Mouse (Mus musculus): ENCODE measurements at regions not wholly inside any gene's neighbourhood (a gene's known extent, or its start where the extent isn't known, plus 50 kb on each side); places are given as distances from the start of the nearest gene placed in this dataset.

- TF ChIP-seq CTCF (IDR thresholded peaks at IDR 0.05; ENCODE audit: borderline replicate concordance, insufficient read depth, low read length) (no peak), POLR2A (IDR thresholded peaks at IDR 0.05; ENCODE audit: low read depth, low read length) (no peak)
- H3K4me3 ChIP-seq (ENCODE audit: insufficient read depth, low read length) = no peak overlapping the region
- H3K27ac ChIP-seq (ENCODE audit: insufficient read depth, low read length) = no peak overlapping the region
- H3K4me1 ChIP-seq (ENCODE audit: control insufficient read depth, insufficient read depth, low read length) = no peaks in the 10 kb centered on the region
These were observed 645.4 kb downstream of the Insc start for GRCm38 (mm10) chr7:115388874-115389273.

- Histone ChIP-seq H3K27ac (ENCODE audit: insufficient read depth, low read length) (no peak overlapping the region), H3K4me1 (ENCODE audit: control insufficient read depth, insufficient read depth, low read length) (no peaks in the 10 kb centered on the region), H3K4me3 (ENCODE audit: insufficient read depth, low read length) (no peak overlapping the region)
- TF ChIP-seq POLR2A (IDR thresholded peaks at IDR 0.05; ENCODE audit: low read depth, low read length) = no peak
- TF ChIP-seq CTCF (IDR thresholded peaks at IDR 0.05; ENCODE audit: borderline replicate concordance, insufficient read depth, low read length) = no peak
These were observed 646.1 kb downstream of the Sox6 start for GRCm38 (mm10) chr7:115392520-115392919.

- TF ChIP-seq CTCF (IDR thresholded peaks at IDR 0.05; ENCODE audit: borderline replicate concordance, insufficient read depth, low read length) (no peak), POLR2A (IDR thresholded peaks at IDR 0.05; ENCODE audit: low read depth, low read length) (no peak)
- Histone ChIP-seq H3K4me3 (ENCODE audit: insufficient read depth, low read length) (no peak overlapping the region), H3K4me1 (ENCODE audit: control insufficient read depth, insufficient read depth, low read length) (no peaks in the 10 kb centered on the region), H3K27ac (ENCODE audit: insufficient read depth, low read length) (no peak overlapping the region)
These were observed 640.4 kb downstream of the Sox6 start for GRCm38 (mm10) chr7:115398202-115398601.

- no peak for TF ChIP-seq CTCF (IDR thresholded peaks at IDR 0.05; ENCODE audit: borderline replicate concordance, insufficient read depth, low read length)
- no peak for TF ChIP-seq POLR2A (IDR thresholded peaks at IDR 0.05; ENCODE audit: low read depth, low read length)
- no peak overlapping the region for H3K4me3 ChIP-seq (ENCODE audit: insufficient read depth, low read length)
- no peaks in the 10 kb centered on the region for H3K4me1 ChIP-seq (ENCODE audit: control insufficient read depth, insufficient read depth, low read length)
- H3K27ac ChIP-seq (ENCODE audit: insufficient read depth, low read length) = no peak overlapping the region
These were observed 639.1 kb downstream of the Sox6 start for GRCm38 (mm10) chr7:115399461-115399860.

DNA sequence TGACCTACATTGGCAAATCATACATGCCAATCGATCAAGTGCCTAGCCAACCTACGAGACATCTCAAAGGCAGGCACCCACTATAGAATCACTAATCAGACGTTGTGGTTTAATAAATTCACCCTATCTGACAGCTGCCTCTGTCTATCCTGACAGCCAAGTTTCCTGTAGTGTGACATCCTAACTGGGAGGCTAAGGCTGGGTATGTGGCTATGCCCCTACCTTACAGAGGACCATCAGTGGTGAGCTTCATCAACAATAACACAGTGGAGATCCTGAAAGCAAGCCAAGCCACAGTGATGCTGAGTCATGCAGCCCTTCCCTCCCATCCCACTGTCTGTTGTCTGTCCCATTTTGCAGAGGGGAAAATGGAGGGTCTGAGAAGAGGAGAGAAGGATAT is 630.7 kb downstream of the Sox6 start:
- H3K27ac ChIP-seq (ENCODE audit: insufficient read depth, low read length) = no peak overlapping the region
- no peak overlapping the region for H3K4me3 ChIP-seq (ENCODE audit: insufficient read depth, low read length)
- no peaks in the 10 kb centered on the region for H3K4me1 ChIP-seq (ENCODE audit: control insufficient read depth, insufficient read depth, low read length)
- TF ChIP-seq CTCF (IDR thresholded peaks at IDR 0.05; ENCODE audit: borderline replicate concordance, insufficient read depth, low read length) = no peak
- TF ChIP-seq POLR2A (IDR thresholded peaks at IDR 0.05; ENCODE audit: low read depth, low read length) = no peak

DNA sequence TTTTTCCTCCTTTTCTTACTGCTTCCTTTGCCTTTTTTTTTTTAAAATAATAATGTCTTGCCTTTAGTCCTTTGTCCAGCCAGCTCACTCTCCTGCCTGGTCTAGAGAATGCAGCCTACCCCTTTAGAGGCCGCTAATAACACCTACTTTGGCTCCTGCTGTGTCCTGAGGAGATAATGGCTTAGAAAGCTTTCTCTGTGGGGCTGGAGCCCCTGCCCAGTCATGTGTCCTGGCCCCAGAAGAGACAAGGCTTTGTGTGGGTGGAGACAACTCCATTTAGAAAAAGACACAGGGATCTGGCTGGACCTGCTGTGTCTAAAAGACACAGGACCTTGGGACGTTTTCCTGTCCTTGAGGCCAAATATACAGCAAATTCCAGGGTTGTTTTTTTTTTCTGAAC is 629.7 kb downstream of the Sox6 start:
- TF ChIP-seq CTCF (IDR thresholded peaks at IDR 0.05; ENCODE audit: borderline replicate concordance, insufficient read depth, low read length) (no peak), POLR2A (IDR thresholded peaks at IDR 0.05; ENCODE audit: low read depth, low read length) (no peak)

DNA sequence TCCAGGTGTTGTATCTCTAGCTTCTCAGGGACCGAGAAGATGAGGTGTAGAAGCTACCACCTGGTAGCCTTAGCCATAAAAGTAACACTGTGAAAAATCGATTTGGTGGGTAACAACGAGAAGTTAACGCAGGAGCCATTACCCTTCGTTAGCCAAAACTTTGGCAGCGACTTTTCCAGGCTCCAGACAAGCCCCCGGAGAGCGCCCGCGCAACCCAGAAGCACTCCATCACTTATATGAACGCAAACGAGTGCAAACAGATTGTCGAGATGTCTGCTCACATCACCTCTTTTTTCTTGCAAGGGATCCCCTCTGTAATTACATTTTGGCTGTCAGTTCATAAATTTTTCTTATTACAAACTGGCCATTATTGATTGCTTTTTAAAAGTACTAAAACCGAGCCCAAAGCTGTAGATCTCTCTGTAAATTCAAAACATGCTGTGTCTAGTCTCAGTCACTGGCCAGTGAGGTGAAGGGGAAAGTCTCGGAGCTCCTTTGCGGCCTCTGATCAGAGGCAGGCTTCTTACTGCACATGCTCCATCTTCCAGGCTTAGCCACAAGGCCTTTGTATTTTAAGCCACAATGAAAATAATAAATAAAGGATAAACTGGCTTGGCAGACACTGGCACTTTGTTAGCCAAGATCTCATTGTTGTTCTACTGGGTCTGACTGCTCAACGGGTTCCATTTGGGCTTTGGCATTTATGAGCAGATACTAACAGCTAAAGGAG is 627.9 kb downstream of the Sox6 start:
- no peaks in the 10 kb centered on the region for H3K4me1 ChIP-seq (ENCODE audit: control insufficient read depth, insufficient read depth, low read length)
- TF ChIP-seq POLR2A (IDR thresholded peaks at IDR 0.05; ENCODE audit: low read depth, low read length) (no peak), CTCF (IDR thresholded peaks at IDR 0.05; ENCODE audit: borderline replicate concordance, insufficient read depth, low read length) (no peak)
- no peak overlapping the region for H3K4me3 ChIP-seq (ENCODE audit: insufficient read depth, low read length)
- no peak overlapping the region for H3K27ac ChIP-seq (ENCODE audit: insufficient read depth, low read length)

More for the DNA sequence above, 629.7 kb downstream of the Sox6 start:
- Histone ChIP-seq H3K4me1 (ENCODE audit: control insufficient read depth, insufficient read depth, low read length) (no peaks in the 10 kb centered on the region), H3K27ac (ENCODE audit: insufficient read depth, low read length) (no peak overlapping the region), H3K4me3 (ENCODE audit: insufficient read depth, low read length) (no peak overlapping the region)

DNA sequence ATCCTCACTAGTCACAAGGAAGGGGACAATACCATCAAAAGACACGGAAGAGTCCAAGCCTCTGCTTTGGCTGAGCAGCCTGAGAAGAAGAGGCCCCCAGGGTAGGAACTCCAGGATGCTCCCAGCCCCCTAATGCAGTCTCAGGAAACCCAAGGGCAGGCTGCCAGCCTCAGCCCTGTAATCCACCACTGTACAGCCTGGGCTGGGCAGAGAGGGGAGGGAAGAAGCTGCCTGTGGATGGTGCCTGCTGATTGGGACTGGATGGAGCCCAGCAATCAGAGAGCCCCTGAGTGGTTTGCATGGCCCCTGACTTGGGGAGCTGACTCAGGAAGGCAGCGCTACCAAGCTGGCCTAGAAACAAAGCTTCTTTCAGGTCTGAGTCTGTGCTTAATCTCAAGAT is 627.1 kb downstream of the Sox6 start:
- TF ChIP-seq CTCF (IDR thresholded peaks at IDR 0.05; ENCODE audit: borderline replicate concordance, insufficient read depth, low read length) = no peak
- no peak for TF ChIP-seq POLR2A (IDR thresholded peaks at IDR 0.05; ENCODE audit: low read depth, low read length)
- no peak overlapping the region for H3K4me3 ChIP-seq (ENCODE audit: insufficient read depth, low read length)
- H3K27ac ChIP-seq (ENCODE audit: insufficient read depth, low read length) = no peak overlapping the region
- no peaks in the 10 kb centered on the region for H3K4me1 ChIP-seq (ENCODE audit: control insufficient read depth, insufficient read depth, low read length)

GRCm38 (mm10) chr7:115415147-115415561 is 623.4 kb downstream of the Sox6 start:
- no peak overlapping the region for H3K4me3 ChIP-seq (ENCODE audit: insufficient read depth, low read length)
- H3K4me1 ChIP-seq (ENCODE audit: control insufficient read depth, insufficient read depth, low read length) = no peaks in the 10 kb centered on the region
- H3K27ac ChIP-seq (ENCODE audit: insufficient read depth, low read length) = no peak overlapping the region
- no peak for TF ChIP-seq CTCF (IDR thresholded peaks at IDR 0.05; ENCODE audit: borderline replicate concordance, insufficient read depth, low read length)
- TF ChIP-seq POLR2A (IDR thresholded peaks at IDR 0.05; ENCODE audit: low read depth, low read length) = no peak
